Mouse (Mus musculus) midbrain, embryonic 12.5 days (tissue): ENCODE results near the gene Ovol2. TPM values are rescaled to one million over a fixed set of nuclear protein-coding genes. Genes with fewer than 3 reads are reported as not detected.
A peak's percentile ranks its signal among the peaks of the same experiment; 100 is the strongest.

Experiments used
- ATAC-seq: fragments of 200-750 bp; cut with Nextera tagmentation; 2 replicates; pipeline ENCODE4 v1.8.0; 2017; ENCODE audit warnings: low read depth, moderate TSS enrichment, moderate library complexity; ENCODE audit not compliant: low FRiP score
- H3K27ac ChIP-seq: fragments of 300-500 bp; sonication (generic); replicated peaks from 2 replicates; pipeline ENCODE4 v1.5.1; 2016; ENCODE audit warnings: mild to moderate bottlenecking
- H3K27me3 ChIP-seq: fragments of 300-500 bp; sonication (generic); 2 replicates; pipeline ENCODE4 v1.6.1; 2016; ENCODE audit warnings: mild to moderate bottlenecking
- H3K36me3 ChIP-seq: fragments of 300-500 bp; sonication (generic); 2 replicates; pipeline ENCODE4 v1.6.1; 2016
- H3K4me1 ChIP-seq: fragments of 300-500 bp; sonication (generic); 2 replicates; pipeline ENCODE4 v1.6.1; 2016
- H3K4me2 ChIP-seq: fragments of 300-500 bp; sonication (generic); replicated peaks from 2 replicates; pipeline ENCODE4 v1.6.1; 2016; ENCODE audit warnings: mild to moderate bottlenecking, moderate library complexity
- H3K4me3 ChIP-seq: fragments of 300-500 bp; sonication (generic); 2 replicates; pipeline ENCODE4 v1.5.1; 2016; ENCODE audit warnings: mild to moderate bottlenecking
- H3K9ac ChIP-seq: fragments of 300-500 bp; sonication (generic); replicated peaks from 2 replicates; pipeline ENCODE4 v1.6.1; 2016; ENCODE audit warnings: mild to moderate bottlenecking, moderate library complexity
- H3K9me3 ChIP-seq: fragments of 300-500 bp; sonication (generic); 2 replicates; pipeline ENCODE4 v1.6.1; 2016; ENCODE audit warnings: mild to moderate bottlenecking
- WGBS: fragments of 180-500 bp; shearing (Covaris S2); methylation state at CpG from one replicate; pipeline ENCODE4 v1.1.7; 2016; 5-methylcytosine and 5-hydroxymethylcytosine counted together
- polyA plus RNA-seq: library from polyadenylated mRNA; unstranded; fragments of >200 nt; fragmentation: Nextera tagmentation; extraction: Ambion mirVana; gene quantifications from 2 replicates; pipeline ENCODE4 v1.2.1, GENCODE M21; 2016

The Ovol2 gene
- polyA plus RNA-seq = not detected in 2 replicates

- Histone ChIP-seq H3K9ac (peak within 1 kb of the TSS; percentile 35; the same call in 1 of the 2 replicates), H3K36me3 (no peaks in the 10 kb centered on the region), H3K4me2 (peak within 1 kb of the TSS; percentile 76), H3K9me3 (no peaks in the 10 kb centered on the region), H3K4me3 (peak within 1 kb of the TSS; percentile 49), H3K27me3 (peaks cover 82% of the 10 kb centered on the region), H3K27ac (no peak within 1 kb of the TSS), H3K4me1 (peaks cover 27% of the 10 kb centered on the region)
- WGBS = 1% methylated on average over 58 of the region's 62 CpGs
- peak; percentile 48 for ATAC-seq
Observed at GRCm38 (mm10) chr2:144331401-144332302, at the start of gene Ovol2. Gene Ovol2 (minus strand): TSS chr2:144332146.

DNA sequence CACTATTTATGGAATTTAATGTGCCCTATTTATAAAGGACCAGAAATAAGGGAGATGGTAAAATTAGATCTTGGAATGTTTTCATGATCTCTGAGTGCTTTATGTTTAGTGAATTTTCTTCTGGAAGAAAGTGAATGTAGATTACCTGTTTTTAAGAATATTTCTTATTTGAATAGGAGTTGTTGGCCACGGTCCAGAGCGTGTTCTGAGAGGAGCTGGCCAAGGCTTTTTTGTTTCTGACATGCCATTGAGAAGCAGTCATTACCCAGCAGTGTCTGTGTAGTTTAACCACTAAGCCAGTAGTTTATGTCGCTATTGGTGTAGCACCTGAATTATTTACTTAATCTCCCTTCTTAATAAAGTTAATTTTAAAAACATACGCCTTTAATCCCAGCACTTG lies 49.8 kb upstream of the Ovol2 start:
- Histone ChIP-seq H3K9ac (no peak overlapping the region), H3K36me3 (peaks cover 83% of the 10 kb centered on the region), H3K4me2 (no peak overlapping the region), H3K4me1 (no peaks in the 10 kb centered on the region), H3K27me3 (no peaks in the 10 kb centered on the region), H3K9me3 (no peaks in the 10 kb centered on the region), H3K4me3 (no peak overlapping the region), H3K27ac (no peak overlapping the region)
- no peak for ATAC-seq
- 94% methylated on average over 4 of the region's 4 CpGs for WGBS

DNA sequence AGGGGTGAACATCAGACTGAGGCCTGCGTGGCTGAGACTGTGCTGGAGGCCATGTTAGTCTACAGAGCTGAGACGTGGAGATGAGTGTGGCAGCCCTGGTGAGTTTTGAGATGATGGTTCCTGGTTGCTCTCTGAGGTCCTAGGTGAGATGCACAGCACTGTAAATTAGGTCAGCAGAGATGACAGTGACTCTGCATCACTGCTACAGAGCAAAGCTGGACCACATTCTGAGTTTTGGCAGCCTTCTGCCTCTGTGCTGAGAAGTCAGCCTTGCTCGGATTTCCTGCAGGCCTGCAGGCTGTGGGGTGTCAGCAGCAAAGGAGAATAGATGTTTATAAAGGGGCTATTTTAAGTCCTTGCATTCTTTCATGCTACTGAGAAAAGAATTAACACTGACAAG lies 49.3 kb upstream of the Ovol2 start:
- Histone ChIP-seq H3K27ac (no peak overlapping the region), H3K4me3 (no peak overlapping the region), H3K4me2 (no peak overlapping the region), H3K9ac (no peak overlapping the region), H3K4me1 (no peaks in the 10 kb centered on the region), H3K36me3 (peaks cover 86% of the 10 kb centered on the region), H3K9me3 (no peaks in the 10 kb centered on the region), H3K27me3 (no peaks in the 10 kb centered on the region)
- no peak for ATAC-seq
- WGBS = 88% methylated on average over 3 of the region's 3 CpGs

GRCm38 (mm10) chr2:144375063-144375703 lies 43.2 kb upstream of the Ovol2 start:
- Histone ChIP-seq H3K27ac (no peak overlapping the region), H3K4me3 (no peak overlapping the region), H3K9ac (no peak overlapping the region), H3K4me1 (peaks cover 2% of the 10 kb centered on the region), H3K9me3 (no peaks in the 10 kb centered on the region), H3K27me3 (no peaks in the 10 kb centered on the region), H3K4me2 (no peak overlapping the region), H3K36me3 (peaks cover 68% of the 10 kb centered on the region)
- whole genome bisulfite sequencing = 92% methylated on average over 10 of the region's 10 CpGs
- ATAC-seq = no peak

- Histone ChIP-seq H3K9ac (no peak overlapping the region), H3K4me3 (no peak overlapping the region), H3K27ac (no peak overlapping the region), H3K36me3 (peaks cover 49% of the 10 kb centered on the region), H3K4me2 (no peak overlapping the region), H3K27me3 (no peaks in the 10 kb centered on the region), H3K9me3 (no peaks in the 10 kb centered on the region), H3K4me1 (peaks cover 7% of the 10 kb centered on the region)
- ATAC-seq = no peak
- 94% methylated on average over 9 of the region's 9 CpGs for WGBS
Observed at GRCm38 (mm10) chr2:144373063-144373462, 41.1 kb upstream of the Ovol2 start.

DNA sequence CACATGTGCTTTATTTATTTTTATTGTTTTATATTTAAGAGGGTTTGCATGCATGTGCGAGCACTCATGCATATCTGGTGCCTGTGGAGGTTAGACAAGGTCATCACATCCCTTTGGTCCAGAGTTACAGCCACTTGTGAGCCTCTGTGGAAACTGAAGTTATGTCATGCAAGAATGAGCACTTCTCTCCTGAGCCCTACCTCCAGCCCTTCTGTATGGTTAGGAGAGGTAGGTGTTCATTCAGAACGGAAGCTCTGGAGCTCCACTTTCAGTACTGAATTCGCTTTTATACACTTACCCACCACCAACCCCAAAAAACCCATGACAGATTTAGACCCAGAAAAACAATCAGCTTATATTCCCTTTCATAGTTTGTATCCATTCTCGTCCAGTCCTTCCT lies 39.6 kb upstream of the Ovol2 start:
- Histone ChIP-seq H3K27me3 (no peaks in the 10 kb centered on the region), H3K36me3 (peaks cover 34% of the 10 kb centered on the region), H3K4me2 (no peak overlapping the region), H3K4me1 (peaks cover 7% of the 10 kb centered on the region), H3K9me3 (no peaks in the 10 kb centered on the region), H3K27ac (no peak overlapping the region), H3K9ac (no peak overlapping the region), H3K4me3 (no peak overlapping the region)
- WGBS = 91% methylated on average over 4 of the region's 4 CpGs
- no peak for ATAC-seq

DNA sequence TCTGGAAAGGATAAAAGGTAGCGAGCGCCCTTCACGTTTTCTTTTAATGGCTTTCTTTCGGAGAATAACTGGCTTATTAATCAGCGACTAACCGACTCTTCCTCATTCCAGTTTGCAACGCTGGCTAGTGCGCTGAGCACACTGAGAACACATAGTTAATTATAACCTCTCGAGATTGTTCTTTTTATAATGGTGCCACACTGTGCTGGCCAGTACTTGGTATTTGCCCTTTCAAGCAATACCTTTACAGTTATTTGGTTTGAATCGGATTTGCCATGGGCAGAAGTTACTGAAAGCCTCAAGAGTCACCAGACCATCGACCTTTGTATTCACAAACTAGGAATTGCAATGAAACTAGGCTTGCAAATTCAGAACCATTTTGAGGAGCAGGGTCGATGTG lies 37.6 kb upstream of the Ovol2 start:
- ATAC-seq = no peak
- Histone ChIP-seq H3K4me1 (peaks cover 7% of the 10 kb centered on the region), H3K36me3 (peaks cover 16% of the 10 kb centered on the region), H3K4me2 (peak overlapping the region; percentile 72), H3K27me3 (no peaks in the 10 kb centered on the region), H3K9me3 (no peaks in the 10 kb centered on the region), H3K4me3 (peak overlapping the region; percentile 77), H3K27ac (peak overlapping the region; percentile 96), H3K9ac (peak overlapping the region; percentile 86)
- WGBS = 2% methylated on average over 12 of the region's 12 CpGs

GRCm38 (mm10) chr2:144369020-144369421 lies 37.1 kb upstream of the Ovol2 start:
- no peaks in the 10 kb centered on the region for H3K27me3 ChIP-seq
- H3K9ac ChIP-seq = peak overlapping the region; percentile 86
- ATAC-seq = peak; percentile 91
- no peaks in the 10 kb centered on the region for H3K9me3 ChIP-seq
- H3K4me1 ChIP-seq = peaks cover 7% of the 10 kb centered on the region
- H3K4me2 ChIP-seq = peak overlapping the region; percentile 72
- peak overlapping the region; percentile 77 for H3K4me3 ChIP-seq
- peaks cover 11% of the 10 kb centered on the region for H3K36me3 ChIP-seq
- 0% methylated on average over 23 of the region's 43 CpGs for WGBS
- peak overlapping the region; percentile 96 for H3K27ac ChIP-seq

DNA sequence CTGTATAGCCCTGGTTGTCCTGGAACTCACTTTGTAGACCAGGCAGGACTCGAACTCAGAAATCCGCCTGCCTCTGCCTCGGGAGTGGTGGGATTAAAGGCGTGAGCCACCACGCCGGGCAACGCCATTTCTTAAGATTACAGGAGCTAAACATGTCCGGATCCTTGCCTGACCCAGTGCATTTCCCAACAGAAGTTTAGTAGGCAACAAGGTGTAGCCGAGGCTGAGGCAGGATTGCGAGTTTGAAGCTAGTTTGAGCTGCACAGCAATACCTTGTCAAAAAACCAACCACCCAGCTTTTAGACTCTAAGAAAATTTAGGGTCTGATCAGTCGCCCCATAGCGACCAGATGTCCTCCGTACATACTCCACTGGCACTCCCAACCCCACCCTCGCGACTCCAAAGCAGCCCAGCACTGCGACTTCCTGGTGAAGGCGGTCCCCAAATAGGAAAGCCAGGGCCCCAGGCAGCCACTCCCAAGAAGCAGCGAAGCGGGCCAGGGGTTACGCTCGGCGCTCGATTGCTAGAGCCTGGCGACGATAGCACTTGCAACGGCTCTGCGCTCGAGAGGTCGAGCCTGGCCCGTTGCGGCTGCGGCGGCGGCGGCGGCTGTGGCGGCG lies 36.6 kb upstream of the Ovol2 start, which contains the start of the genes Kat14 and Pet117:
Gene Kat14 (plus strand): TSS at position 584 of the 620 bp plus-strand sequence.
Gene Pet117 (plus strand): TSS at position 597 of the 620 bp plus-strand sequence.
- Histone ChIP-seq H3K27ac (peak within 1 kb of the TSS; percentile 96), H3K9ac (peak within 1 kb of the TSS; percentile 86), H3K36me3 (peaks cover 6% of the 10 kb centered on the region), H3K27me3 (no peaks in the 10 kb centered on the region), H3K4me2 (peak within 1 kb of the TSS; percentile 72), H3K4me3 (peak within 1 kb of the TSS; percentile 77), H3K4me1 (peaks cover 7% of the 10 kb centered on the region), H3K9me3 (no peaks in the 10 kb centered on the region)
- WGBS = 6% methylated on average over 38 of the region's 38 CpGs
- peak; percentile 96 for ATAC-seq

DNA sequence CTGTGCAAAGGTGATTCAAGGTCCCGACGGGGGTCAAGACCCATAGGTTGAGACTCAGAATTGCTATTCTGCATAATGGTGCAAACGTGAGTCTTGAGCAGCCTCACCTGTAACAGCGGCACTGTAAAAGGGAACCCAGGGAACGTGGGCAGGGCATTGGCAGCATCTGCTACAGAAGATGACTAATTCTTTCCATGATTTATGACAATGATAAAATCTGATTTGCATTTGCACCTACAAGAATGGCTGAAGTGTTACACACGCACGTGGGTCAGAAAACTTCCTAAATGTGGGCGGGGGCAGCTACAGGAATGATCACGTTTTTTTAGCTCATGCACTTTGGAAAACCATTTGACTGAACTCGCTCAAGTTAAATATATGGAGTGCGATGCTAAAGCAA lies 20.9 kb upstream of the Ovol2 start:
- H3K9me3 ChIP-seq = no peaks in the 10 kb centered on the region
- H3K4me2 ChIP-seq = no peak overlapping the region
- H3K4me1 ChIP-seq = no peaks in the 10 kb centered on the region
- H3K4me3 ChIP-seq = no peak overlapping the region
- WGBS = 88% methylated on average over 11 of the region's 11 CpGs
- H3K36me3 ChIP-seq = no peaks in the 10 kb centered on the region
- ATAC-seq = no peak
- no peak overlapping the region for H3K27ac ChIP-seq
- H3K9ac ChIP-seq = no peak overlapping the region
- H3K27me3 ChIP-seq = no peaks in the 10 kb centered on the region; the same call in 1 of the 2 replicates

DNA sequence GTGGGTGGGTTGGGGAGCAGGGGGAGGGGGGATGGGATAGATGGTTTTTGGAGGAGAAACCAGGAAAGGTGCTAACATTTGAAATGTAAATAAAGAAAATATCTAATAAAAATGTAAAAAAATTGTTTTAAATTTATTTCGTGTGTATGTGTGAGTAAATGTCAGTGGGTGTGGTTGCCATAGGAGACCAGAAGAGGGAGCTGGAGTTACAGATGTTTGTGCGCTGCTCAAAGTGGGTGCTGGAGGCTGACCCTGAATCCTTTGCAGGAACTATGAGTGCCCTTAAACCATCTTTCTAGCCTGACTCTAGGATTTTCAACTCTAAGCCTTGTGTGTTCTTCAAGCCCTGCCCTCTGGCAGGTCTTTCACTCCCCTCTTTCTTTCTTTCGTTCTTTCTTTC lies 16.6 kb upstream of the Ovol2 start:
- WGBS = 78% methylated on average over 3 of the region's 3 CpGs
- Histone ChIP-seq H3K9ac (no peak overlapping the region), H3K27ac (no peak overlapping the region), H3K36me3 (no peaks in the 10 kb centered on the region), H3K4me1 (no peaks in the 10 kb centered on the region), H3K9me3 (no peaks in the 10 kb centered on the region), H3K4me3 (no peak overlapping the region), H3K27me3 (no peaks in the 10 kb centered on the region; the same call in 1 of the 2 replicates), H3K4me2 (no peak overlapping the region)
- ATAC-seq = no peak

- 86% methylated on average over 4 of the region's 4 CpGs for WGBS
- no peak overlapping the region for H3K4me3 ChIP-seq
- ATAC-seq = no peak
Observed at GRCm38 (mm10) chr2:144343158-144343557, 11.2 kb upstream of the Ovol2 start.

More at GRCm38 (mm10) chr2:144343158-144343557, 11.2 kb upstream of the Ovol2 start:
- Histone ChIP-seq H3K36me3 (no peaks in the 10 kb centered on the region), H3K27ac (no peak overlapping the region), H3K9me3 (no peaks in the 10 kb centered on the region), H3K4me1 (no peaks in the 10 kb centered on the region), H3K4me2 (no peak overlapping the region), H3K9ac (no peak overlapping the region), H3K27me3 (no peaks in the 10 kb centered on the region)
